Mouse (Mus musculus): ENCODE measurements around the gene Ppp1r9a. TPM values are rescaled to one million over a fixed set of nuclear protein-coding genes. Genes with fewer than 3 reads are reported as not detected.

The Ppp1r9a gene
- polyA plus RNA-seq, 1 experiment, result 0.62 TPM

DNA sequence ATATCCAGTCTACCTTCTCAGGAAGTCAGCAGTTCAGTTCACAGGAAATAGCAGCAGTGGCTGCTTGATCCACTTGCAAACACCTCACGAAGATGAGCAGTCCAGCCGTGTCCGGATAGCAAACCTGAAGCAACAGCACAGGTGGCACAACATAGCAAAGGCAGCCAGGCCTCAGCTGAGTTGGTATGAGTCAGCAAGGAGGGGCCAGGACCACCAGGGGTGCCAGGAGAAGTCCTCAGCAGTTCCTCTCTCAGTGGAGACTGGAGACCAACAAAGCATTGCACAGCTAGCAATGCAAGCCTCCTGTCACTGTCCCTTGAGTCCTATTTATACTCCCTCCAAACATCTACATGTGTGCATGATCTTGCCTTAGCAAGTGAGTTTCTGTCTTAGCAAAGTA lies 83.0 kb downstream of the Ppp1r9a start:
- DNase-seq (ENCODE audit: low read depth in 1 of 2, low spot score in 2 of 2), result no peak
- Histone ChIP-seq H3K36me3 (ENCODE audit: control insufficient read depth, insufficient read depth, low read length) (no peaks in the 10 kb centered on the region), H3K27ac (ENCODE audit: insufficient read depth, low read length) (no peak overlapping the region), H3K4me1 (ENCODE audit: control insufficient read depth, insufficient read depth, insufficient read length) (no peaks in the 10 kb centered on the region), H3K27me3 (ENCODE audit: control insufficient read depth, insufficient read depth, low read length) (no peaks in the 10 kb centered on the region), H3K4me3 (ENCODE audit: extremely low read depth, insufficient read depth, insufficient read length) (no peak overlapping the region)
- WGBS, result 90% methylated on average over 3 of the region's 3 CpGs
- TF ChIP-seq CTCF (IDR thresholded peaks at IDR 0.05; ENCODE audit: extremely low read depth, insufficient read depth, insufficient read length, insufficient replicate concordance) (no peak), POLR2A (IDR thresholded peaks at IDR 0.05; ENCODE audit: low read depth, low read length) (no peak)

DNA sequence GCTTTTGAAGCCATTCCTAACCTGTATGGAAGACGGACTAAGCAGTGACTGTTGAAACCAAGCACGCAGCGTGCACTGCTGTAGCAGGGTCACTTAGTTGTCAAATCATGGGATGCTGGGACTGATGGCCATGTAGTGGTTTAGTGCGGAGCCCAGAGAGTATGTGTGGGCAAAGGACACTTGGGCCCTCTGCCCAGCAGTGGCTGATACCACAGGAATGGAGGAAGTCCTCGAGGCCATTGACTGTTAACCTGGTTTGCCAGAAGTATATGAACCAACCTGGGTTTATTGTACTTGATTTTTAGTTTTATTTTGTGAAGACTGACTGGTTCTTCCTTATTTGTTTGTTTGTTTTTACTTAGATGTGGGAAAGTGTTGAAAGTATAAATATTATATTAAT lies 84.4 kb downstream of the Ppp1r9a start:
- Histone ChIP-seq H3K27me3 (ENCODE audit: control insufficient read depth, insufficient read depth, low read length) (no peaks in the 10 kb centered on the region), H3K27ac (ENCODE audit: insufficient read depth, low read length) (no peak overlapping the region), H3K4me1 (ENCODE audit: control insufficient read depth, insufficient read depth, insufficient read length) (no peaks in the 10 kb centered on the region), H3K4me3 (ENCODE audit: extremely low read depth, insufficient read depth, insufficient read length) (no peak overlapping the region), H3K36me3 (ENCODE audit: control insufficient read depth, insufficient read depth, low read length) (no peaks in the 10 kb centered on the region)
- DNase-seq (ENCODE audit: low read depth in 1 of 2, low spot score in 2 of 2), result no peak
- TF ChIP-seq POLR2A (IDR thresholded peaks at IDR 0.05; ENCODE audit: low read depth, low read length) (no peak), CTCF (IDR thresholded peaks at IDR 0.05; ENCODE audit: extremely low read depth, insufficient read depth, insufficient read length, insufficient replicate concordance) (no peak)
- WGBS, result 86% methylated on average over 5 of the region's 5 CpGs

DNA sequence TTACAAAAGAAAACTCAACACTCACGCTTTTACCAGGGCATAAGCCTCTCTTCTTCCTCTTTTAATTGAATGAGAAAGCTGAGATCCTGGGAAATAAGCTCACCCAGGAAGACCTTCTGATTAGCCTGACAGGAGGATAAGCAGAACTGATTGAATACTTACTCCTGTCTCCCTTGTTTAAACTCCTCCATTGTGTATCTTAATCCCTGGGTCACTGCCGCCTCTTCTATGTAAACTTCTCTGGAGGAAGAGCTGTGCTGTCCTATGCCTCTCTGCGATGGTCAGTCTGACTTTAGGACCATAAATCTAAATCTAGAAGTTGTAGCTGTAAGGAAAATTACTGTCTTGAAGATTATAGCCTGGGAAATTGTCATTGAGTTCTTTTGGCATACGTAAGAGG lies 86.0 kb downstream of the Ppp1r9a start:
- DNase-seq (ENCODE audit: low read depth in 1 of 2, low spot score in 2 of 2), result no peak
- Histone ChIP-seq H3K4me1 (ENCODE audit: control insufficient read depth, insufficient read depth, insufficient read length) (no peaks in the 10 kb centered on the region), H3K4me3 (ENCODE audit: extremely low read depth, insufficient read depth, insufficient read length) (no peak overlapping the region), H3K27me3 (ENCODE audit: control insufficient read depth, insufficient read depth, low read length) (no peaks in the 10 kb centered on the region), H3K36me3 (ENCODE audit: control insufficient read depth, insufficient read depth, low read length) (no peaks in the 10 kb centered on the region), H3K27ac (ENCODE audit: insufficient read depth, low read length) (no peak overlapping the region)
- no peak for TF ChIP-seq POLR2A (IDR thresholded peaks at IDR 0.05; ENCODE audit: low read depth, low read length)
- TF ChIP-seq CTCF (IDR thresholded peaks at IDR 0.05; ENCODE audit: extremely low read depth, insufficient read depth, insufficient read length, insufficient replicate concordance), result no peak
- 88% methylated on average over 4 of the region's 4 CpGs for WGBS

DNA sequence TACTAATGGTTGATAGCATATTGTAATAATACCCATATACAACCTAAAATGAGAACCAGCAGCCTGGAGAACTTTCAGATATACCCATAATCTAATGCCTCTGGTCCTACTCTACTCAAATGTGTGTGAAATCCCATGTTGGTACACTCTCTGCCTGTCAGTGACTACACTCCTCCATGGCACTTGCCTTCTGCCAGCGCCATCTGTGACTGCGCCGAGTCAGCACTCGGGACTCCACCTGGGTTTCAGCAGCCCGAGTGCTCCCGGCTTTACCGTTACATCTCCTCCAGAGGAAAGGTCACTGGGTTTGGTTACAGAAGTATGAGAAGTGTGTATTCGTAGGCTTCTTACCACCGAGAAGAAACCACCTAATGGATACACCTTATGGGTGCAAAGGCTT lies 89.6 kb downstream of the Ppp1r9a start:
- Histone ChIP-seq H3K36me3 (ENCODE audit: control insufficient read depth, insufficient read depth, low read length) (no peaks in the 10 kb centered on the region), H3K27ac (ENCODE audit: insufficient read depth, low read length) (no peak overlapping the region), H3K4me1 (ENCODE audit: control insufficient read depth, insufficient read depth, insufficient read length) (no peaks in the 10 kb centered on the region), H3K27me3 (ENCODE audit: control insufficient read depth, insufficient read depth, low read length) (no peaks in the 10 kb centered on the region), H3K4me3 (ENCODE audit: extremely low read depth, insufficient read depth, insufficient read length) (no peak overlapping the region)
- no peak for TF ChIP-seq POLR2A (IDR thresholded peaks at IDR 0.05; ENCODE audit: low read depth, low read length)
- no peak for TF ChIP-seq CTCF (IDR thresholded peaks at IDR 0.05; ENCODE audit: extremely low read depth, insufficient read depth, insufficient read length, insufficient replicate concordance)
- WGBS, result 98% methylated on average over 9 of the region's 9 CpGs
- no peak for DNase-seq (ENCODE audit: low read depth in 1 of 2, low spot score in 2 of 2)

DNA sequence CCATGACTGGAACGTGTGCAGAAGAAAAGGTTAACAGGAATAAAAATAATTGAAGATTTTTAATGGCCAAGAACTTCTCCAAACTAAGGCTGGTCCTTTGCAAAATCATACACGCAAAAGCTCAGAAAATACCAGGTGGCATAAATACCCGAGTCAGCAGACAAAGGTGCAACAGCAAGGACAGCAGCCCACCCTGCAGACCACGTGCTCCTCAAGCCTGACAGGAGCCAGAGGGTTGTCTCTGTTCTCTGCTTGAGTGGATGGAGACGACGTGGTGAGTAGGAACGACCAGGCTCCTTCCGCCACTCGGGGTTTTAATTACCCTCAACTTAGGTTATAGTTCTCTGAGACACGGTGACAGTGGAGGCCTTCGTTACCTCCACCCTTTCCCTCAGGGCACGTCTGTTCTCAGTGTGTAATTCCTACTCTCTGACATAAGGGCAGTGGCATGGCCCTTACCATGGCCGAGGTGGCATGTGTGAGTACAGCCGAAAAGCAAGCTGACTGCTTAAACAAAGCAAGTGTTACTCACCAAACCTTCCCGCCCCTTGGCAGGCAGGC lies 91.0 kb downstream of the Ppp1r9a start:
- H3K27ac ChIP-seq (ENCODE audit: insufficient read depth, low read length), result no peak overlapping the region
- no peak for DNase-seq (ENCODE audit: low read depth in 1 of 2, low spot score in 2 of 2)
- no peaks in the 10 kb centered on the region for H3K27me3 ChIP-seq (ENCODE audit: control insufficient read depth, insufficient read depth, low read length)
- TF ChIP-seq POLR2A (IDR thresholded peaks at IDR 0.05; ENCODE audit: low read depth, low read length) (no peak), CTCF (IDR thresholded peaks at IDR 0.05; ENCODE audit: extremely low read depth, insufficient read depth, insufficient read length, insufficient replicate concordance) (no peak)
- 91% methylated on average over 15 of the region's 15 CpGs for WGBS
- no peak overlapping the region for H3K4me3 ChIP-seq (ENCODE audit: extremely low read depth, insufficient read depth, insufficient read length)
- no peaks in the 10 kb centered on the region for H3K4me1 ChIP-seq (ENCODE audit: control insufficient read depth, insufficient read depth, insufficient read length)
- H3K36me3 ChIP-seq (ENCODE audit: control insufficient read depth, insufficient read depth, low read length), result no peaks in the 10 kb centered on the region

DNA sequence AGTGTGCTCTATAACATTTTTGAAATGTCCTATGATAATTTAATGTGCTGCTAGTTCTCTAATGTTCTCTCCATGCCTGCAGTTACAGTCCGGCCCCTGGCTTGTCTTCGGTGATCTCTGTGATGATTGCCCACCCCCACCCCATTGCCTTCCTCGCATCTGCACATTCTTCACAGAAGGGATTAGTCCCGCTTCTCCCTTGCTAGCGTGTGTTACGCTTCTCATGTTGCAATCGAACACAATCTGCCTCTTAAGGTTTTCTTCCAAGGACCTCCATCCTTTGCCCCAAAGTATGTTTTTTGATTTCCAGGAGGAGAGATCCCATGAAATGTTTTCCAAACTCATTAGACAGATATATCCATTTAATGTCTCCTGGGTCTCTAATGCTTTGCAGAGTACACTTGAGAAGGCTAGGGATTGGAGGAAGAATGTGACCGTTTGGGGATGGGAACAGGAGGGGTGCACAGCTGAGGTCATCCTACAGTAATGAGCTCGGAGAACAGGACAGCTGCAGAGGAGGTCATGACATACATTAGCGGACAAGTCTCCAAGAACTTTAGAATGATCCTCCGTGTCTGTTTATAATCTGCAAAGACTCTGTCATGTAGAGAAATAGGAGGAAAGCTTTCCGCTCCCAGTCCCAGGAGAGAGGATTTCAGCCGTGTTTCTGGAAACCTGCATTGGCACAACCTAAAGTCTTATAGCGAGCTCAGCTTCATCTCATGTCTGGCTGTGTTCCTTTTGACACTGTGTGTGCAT lies 91.6 kb downstream of the Ppp1r9a start:
- WGBS, result 93% methylated on average over 14 of the region's 14 CpGs
- DNase-seq (ENCODE audit: low read depth in 1 of 2, low spot score in 2 of 2), result no peak
- Histone ChIP-seq H3K4me1 (ENCODE audit: control insufficient read depth, insufficient read depth, insufficient read length) (no peaks in the 10 kb centered on the region), H3K27ac (ENCODE audit: insufficient read depth, low read length) (no peak overlapping the region), H3K4me3 (ENCODE audit: extremely low read depth, insufficient read depth, insufficient read length) (no peak overlapping the region), H3K27me3 (ENCODE audit: control insufficient read depth, insufficient read depth, low read length) (no peaks in the 10 kb centered on the region), H3K36me3 (ENCODE audit: control insufficient read depth, insufficient read depth, low read length) (no peaks in the 10 kb centered on the region)
- TF ChIP-seq CTCF (IDR thresholded peaks at IDR 0.05; ENCODE audit: extremely low read depth, insufficient read depth, insufficient read length, insufficient replicate concordance), result no peak
- TF ChIP-seq POLR2A (IDR thresholded peaks at IDR 0.05; ENCODE audit: low read depth, low read length), result no peak

DNA sequence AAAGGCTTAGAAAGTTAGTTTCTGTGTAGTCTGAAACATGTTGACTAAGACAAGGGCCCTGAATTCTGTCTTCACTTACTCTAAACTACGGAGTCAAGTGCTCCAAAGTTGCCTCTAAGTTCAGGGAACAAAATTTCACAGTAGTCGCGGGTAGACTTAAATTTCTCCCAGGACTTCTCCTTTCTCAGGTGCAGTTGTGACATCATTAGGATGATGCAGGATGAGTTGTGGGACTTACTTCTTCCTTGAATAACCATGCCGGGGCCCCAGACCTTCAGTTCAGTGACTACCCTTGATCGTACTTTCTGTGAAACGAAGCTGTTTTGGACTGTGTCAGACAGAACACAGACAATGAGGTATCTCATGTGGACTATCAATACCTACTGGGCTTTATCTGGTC lies 94.9 kb downstream of the Ppp1r9a start:
- Histone ChIP-seq H3K4me3 (ENCODE audit: extremely low read depth, insufficient read depth, insufficient read length) (no peak overlapping the region), H3K4me1 (ENCODE audit: control insufficient read depth, insufficient read depth, insufficient read length) (no peaks in the 10 kb centered on the region), H3K27me3 (ENCODE audit: control insufficient read depth, insufficient read depth, low read length) (no peaks in the 10 kb centered on the region), H3K36me3 (ENCODE audit: control insufficient read depth, insufficient read depth, low read length) (no peaks in the 10 kb centered on the region), H3K27ac (ENCODE audit: insufficient read depth, low read length) (no peak overlapping the region)
- no peak for TF ChIP-seq POLR2A (IDR thresholded peaks at IDR 0.05; ENCODE audit: low read depth, low read length)
- no peak for TF ChIP-seq CTCF (IDR thresholded peaks at IDR 0.05; ENCODE audit: extremely low read depth, insufficient read depth, insufficient read length, insufficient replicate concordance)
- 94% methylated on average over 6 of the region's 6 CpGs for WGBS
- no peak for DNase-seq (ENCODE audit: low read depth in 1 of 2, low spot score in 2 of 2)
